In the genomic region with DNA sequence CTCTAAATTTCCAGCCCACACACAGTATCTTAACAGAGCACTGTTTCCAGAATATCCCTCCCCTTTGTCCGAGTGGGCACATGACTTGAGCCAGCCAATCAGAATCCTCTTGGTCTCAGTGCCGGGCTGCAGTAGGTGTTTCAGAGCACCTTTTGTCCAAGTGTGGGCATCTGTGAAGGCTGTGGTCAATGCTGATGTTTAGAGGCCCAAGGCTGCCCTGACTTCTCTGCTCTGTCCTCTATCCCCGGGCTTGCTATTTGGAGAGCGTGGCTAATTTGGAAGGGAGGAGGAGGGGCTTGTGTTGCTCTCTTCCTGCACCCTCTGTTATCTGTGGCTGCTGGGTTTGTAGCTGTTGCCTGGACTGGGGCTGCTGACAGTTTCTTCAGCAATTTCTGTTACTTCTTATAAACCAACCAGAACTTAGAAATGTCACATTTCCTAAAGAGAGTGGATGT, we compare ENCODE assay signal across 8 mouse cellular contexts. TPM values are rescaled to one million over a fixed set of nuclear protein-coding genes. Genes with fewer than 3 reads are reported as not detected.
DNase-seq lines count a peak whose midpoint lies in the region; ATAC-seq lines count a peak whose summit lies in the region.

No protein-coding gene starts in this region.

- H3K4me1 ChIP-seq in forebrain, embryonic 15.5 days = peaks cover 48% of the 10 kb centered on the region
- peaks cover 86% of the 10 kb centered on the region for H3K4me1 ChIP-seq in liver, embryonic 12.5 days
- H3K4me1 ChIP-seq in neural tube, embryonic 11.5 days (ENCODE audit: control insufficient read depth, insufficient read depth, low read length) = peaks cover 16% of the 10 kb centered on the region

- H3K4me2 ChIP-seq in forebrain, embryonic 15.5 days (replicated peaks) = peak overlapping the region; percentile 45
- peak overlapping the region; percentile 76 for H3K4me2 ChIP-seq in liver, embryonic 12.5 days
- H3K4me2 ChIP-seq in neural tube, embryonic 11.5 days (ENCODE audit: low read depth) = peak overlapping the region; percentile 42

- peak; percentile 70 for ATAC-seq in forebrain, embryonic 15.5 days (replicated peaks)
- peak; percentile 71 for ATAC-seq in liver, embryonic 12.5 days
- ATAC-seq in neural tube, embryonic 11.5 days (ENCODE audit: insufficient read depth, low FRiP score, low TSS enrichment) = peak; percentile 75

- WGBS in forebrain, embryonic 15.5 days = 1% methylated on average over 4 of the region's 4 CpGs
- 0% methylated on average over 4 of the region's 4 CpGs for WGBS in liver, embryonic 12.5 days (ENCODE audit: insufficient replicate concordance)
- WGBS in neural tube, embryonic 11.5 days = under 1% methylated on average over 4 of the region's 4 CpGs

- no peaks in the 10 kb centered on the region for H3K27me3 ChIP-seq in forebrain, embryonic 15.5 days
- peaks cover 22% of the 10 kb centered on the region; the same call in 1 of the 2 replicates for H3K27me3 ChIP-seq in liver, embryonic 12.5 days (replicated peaks)
- peaks cover 23% of the 10 kb centered on the region for H3K27me3 ChIP-seq in neural tube, embryonic 11.5 days (ENCODE audit: control insufficient read depth, insufficient read depth, low read length)

- no peaks in the 10 kb centered on the region for H3K36me3 ChIP-seq in forebrain, embryonic 15.5 days
- no peaks in the 10 kb centered on the region for H3K36me3 ChIP-seq in liver, embryonic 12.5 days
- no peaks in the 10 kb centered on the region for H3K36me3 ChIP-seq in neural tube, embryonic 11.5 days (ENCODE audit: control insufficient read depth, insufficient read depth, low read length)

- H3K27ac ChIP-seq in forebrain, embryonic 15.5 days (replicated peaks) = peak overlapping the region; percentile 4; the same call in 1 of the 2 replicates
- peak overlapping the region; percentile 99 for H3K27ac ChIP-seq in liver, embryonic 12.5 days
- H3K27ac ChIP-seq in neural tube, embryonic 11.5 days (ENCODE audit: low read depth, low read length) = no peak overlapping the region

- H3K9me3 ChIP-seq in forebrain, embryonic 15.5 days = no peaks in the 10 kb centered on the region
- no peaks in the 10 kb centered on the region for H3K9me3 ChIP-seq in liver, embryonic 12.5 days (replicated peaks)
- H3K9me3 ChIP-seq in neural tube, embryonic 11.5 days (ENCODE audit: control insufficient read depth, low read length) = no peaks in the 10 kb centered on the region

- peak overlapping the region; percentile 41 for H3K4me3 ChIP-seq in forebrain, embryonic 15.5 days
- H3K4me3 ChIP-seq in liver, embryonic 12.5 days = peak overlapping the region; percentile 54
- H3K4me3 ChIP-seq in neural tube, embryonic 11.5 days (ENCODE audit: low read depth, low read length) = peak overlapping the region; percentile 20; the same call in 1 of the 2 replicates

- peak; percentile 49 for DNase-seq in ovary, postnatal 36 days (ENCODE audit: low spot score)
- DNase-seq in ovary, adult 18-20 months (ENCODE audit: low spot score) = no peak
- DNase-seq in c-Kit-positive CD71-positive TER-119-negative erythroid progenitor cells, embryonic 14.5 days (ENCODE audit: low read depth) = peak; percentile 83
- peak; percentile 41 for DNase-seq in hindlimb bud, embryonic 11.5 days (ENCODE audit: extremely low spot score, low read depth, low spot score)
- peak; percentile 66 for DNase-seq in neural tube, embryonic 11.5 days (ENCODE audit: low spot score)
- DNase-seq in T-cell, adult 2 months (ENCODE audit: low spot score) = no peak

- peak overlapping the region; percentile 38 for H3K9ac ChIP-seq in forebrain, embryonic 15.5 days (replicated peaks)
- H3K9ac ChIP-seq in liver, embryonic 12.5 days = peak overlapping the region; percentile 72
- H3K9ac ChIP-seq in neural tube, embryonic 11.5 days (ENCODE audit: low read length) = peak overlapping the region; percentile 52

RNA-seq across cellular contexts. Expression of a gene that starts 3.1 kb away (rescaled TPM):
- 27.8 and 29.2 TPM in 2 replicates for polyA plus RNA-seq in forebrain, embryonic 15.5 days (2015; fragmentation: Nextera tagmentation; extraction: Ambion mirVana)
- 1.4 and 1.9 TPM in 2 replicates for polyA plus RNA-seq in liver, embryonic 12.5 days (2016; fragmentation: Nextera tagmentation; extraction: Ambion mirVana)
- polyA plus RNA-seq in neural tube, embryonic 11.5 days (2014; fragmentation: Nextera tagmentation; extraction: Ambion mirVana) = 0.78 and 1.6 TPM in 2 replicates

RNA-seq across cellular contexts. Expression of a gene that starts 43.7 kb away (rescaled TPM):
- 0.43 and 0.48 TPM in 2 replicates for polyA plus RNA-seq in forebrain, embryonic 15.5 days (2015; fragmentation: Nextera tagmentation; extraction: Ambion mirVana)
- polyA plus RNA-seq in liver, embryonic 12.5 days (2016; fragmentation: Nextera tagmentation; extraction: Ambion mirVana) = 0.07 TPM in 1 of 2 replicates, not detected in the other
- not detected in 2 replicates for polyA plus RNA-seq in neural tube, embryonic 11.5 days (2014; fragmentation: Nextera tagmentation; extraction: Ambion mirVana)

Comparison
In these comparisons a context has a peak if more than half of its experiments do, and no peak if none do; other contexts are left out.
1. DNase-seq: peak in ovary, postnatal 36 days (single experiment), c-Kit-positive CD71-positive TER-119-negative erythroid progenitor cells, embryonic 14.5 days (single experiment), hindlimb bud, embryonic 11.5 days (single experiment) and neural tube, embryonic 11.5 days (single experiment); none in ovary, adult 18-20 months (single experiment) and T-cell, adult 2 months (single experiment).
2. RNA of a gene that starts 3.1 kb away (polyA plus RNA-seq): 27.8 to 29.2 TPM in forebrain, embryonic 15.5 days; 0.78 to 1.6 TPM in neural tube, embryonic 11.5 days and 1.4 to 1.9 TPM in liver, embryonic 12.5 days; every median in the first group is over 10 times any median in the second.
3. Peak in every context shown above with its lines, with median percentiles within 50 percentile points of each other: ATAC-seq, H3K4me2 ChIP-seq, H3K4me3 ChIP-seq and H3K9ac ChIP-seq.